Comparison of ENCODE assay signal across 21 mouse cellular contexts in genomic region chr5:69522064-69522463, GRCm38 (mm10). TPM values are rescaled to one million over a fixed set of nuclear protein-coding genes. Genes with fewer than 3 reads are reported as not detected.
DNase-seq lines count a peak whose midpoint lies in the region; ATAC-seq and TF ChIP-seq lines count a peak whose summit lies in the region.
"Had no signal": no experiment of that assay in that cellular context is flagged by ENCODE, and none has a peak within 500 bp of the region (broad histone marks: within the 10 kb centered on the region; RNA-seq: fewer than 3 reads in every experiment).

No protein-coding gene starts in this region.

- no peak for ATAC-seq in liver, embryonic 11.5 days (replicated peaks; ENCODE audit: low FRiP score)
- ATAC-seq in megakaryocyte progenitor cell, adult 5-6 weeks (replicated peaks; ENCODE audit: poor library complexity) = peak; percentile 48; the same call in 1 of the 2 replicates

- H3K27ac ChIP-seq in liver, adult 2 months (replicated peaks; ENCODE audit: insufficient read depth, low read depth, low read length) = no peak overlapping the region
- H3K27ac ChIP-seq in liver, embryonic 11.5 days (ENCODE audit: low read depth, low read length) = no peak overlapping the region
- H3K27ac ChIP-seq: neural tube, embryonic 15.5 days had no signal

- H3K4me3 ChIP-seq in liver, adult 2 months (ENCODE audit: insufficient read depth, low read depth, low read length) = no peak overlapping the region
- H3K4me3 ChIP-seq in liver, embryonic 11.5 days (ENCODE audit: low read depth, low read length) = no peak overlapping the region
- H3K4me3 ChIP-seq: neural tube, embryonic 15.5 days had no signal

- H3K79me2 ChIP-seq in liver, adult 2 months (ENCODE audit: control insufficient read depth, insufficient read depth, low read length) = no peaks in the 10 kb centered on the region

- no peaks in the 10 kb centered on the region for H3K4me1 ChIP-seq in liver, adult 2 months (ENCODE audit: control insufficient read depth, insufficient read depth, low read length)
- no peaks in the 10 kb centered on the region for H3K4me1 ChIP-seq in liver, embryonic 11.5 days (replicated peaks; ENCODE audit: control insufficient read depth, insufficient read depth, low read length)
- H3K4me1 ChIP-seq: neural tube, embryonic 15.5 days had no signal

- no peak for TF ChIP-seq CTCF in liver, adult 2 months (IDR thresholded peaks at IDR 0.05; ENCODE audit: low read depth, low read length)

- H3K36me3 ChIP-seq in liver, adult 2 months (ENCODE audit: control insufficient read depth, insufficient read depth, low read length) = no peaks in the 10 kb centered on the region
- no peaks in the 10 kb centered on the region for H3K36me3 ChIP-seq in liver, embryonic 11.5 days (ENCODE audit: control insufficient read depth, insufficient read depth, low read length)
- H3K36me3 ChIP-seq: G1E; neural tube, embryonic 15.5 days had no signal

- no peak overlapping the region for H3K4me2 ChIP-seq in liver, embryonic 11.5 days
- H3K4me2 ChIP-seq: neural tube, embryonic 15.5 days had no signal

- no peak for TF ChIP-seq POLR2A in liver, adult 2 months (IDR thresholded peaks at IDR 0.05; ENCODE audit: extremely low read depth, insufficient read depth, low read length)

- H3K27me3 ChIP-seq in liver, adult 2 months (ENCODE audit: control insufficient read depth, insufficient read depth, low read length) = no peaks in the 10 kb centered on the region
- no peaks in the 10 kb centered on the region for H3K27me3 ChIP-seq in liver, embryonic 11.5 days (replicated peaks; ENCODE audit: control insufficient read depth, insufficient read depth, low read length)
- H3K27me3 ChIP-seq: neural tube, embryonic 15.5 days had no signal

- WGBS in liver, adult 2 months = 52% methylated on average over 5 of the region's 5 CpGs
- WGBS in liver, embryonic 11.5 days = 63% methylated on average over 5 of the region's 5 CpGs

- peak; percentile 14 for DNase-seq in liver, adult 2 months (ENCODE audit: extremely low read depth, low read depth, low spot score)
- no peak for DNase-seq in liver, embryonic 11.5 days (ENCODE audit: low spot score)
- peak; percentile 2 to 10 for DNase-seq in B cell, adult 2 months
- peak; percentile 5 for DNase-seq in NIH3T3 (ENCODE audit: low read depth)
- DNase-seq in right cerebral cortex, adult 2 months (ENCODE audit: low spot score in 2 of 2) = no peak
- no peak for DNase-seq in gastrocnemius, postnatal 4 days (ENCODE audit: low spot score in 2 of 2)
- no peak for DNase-seq in adrenal gland, postnatal 14 days
- DNase-seq: cerebellum, adult 18-20 months; gastrocnemius, postnatal 36 days; heart, postnatal 36 days; kidney, adult 18-20 months; kidney, postnatal 4 days; layer of hippocampus, postnatal 36 days; lung, adult 18-20 months; right cerebral cortex, adult 18-20 months; thymus, adult 2 months had no signal

- no peaks in the 10 kb centered on the region for H3K9me3 ChIP-seq in liver, embryonic 11.5 days (ENCODE audit: control insufficient read depth, low read length)
- H3K9me3 ChIP-seq: G1E; neural tube, embryonic 15.5 days had no signal

- H3K9ac ChIP-seq in liver, adult 2 months (ENCODE audit: low read depth, low read length) = no peak overlapping the region
- H3K9ac ChIP-seq in liver, embryonic 11.5 days (ENCODE audit: low read depth, low read length) = no peak overlapping the region
- H3K9ac ChIP-seq: neural tube, embryonic 15.5 days had no signal

RNA-seq across cellular contexts. Expression of gene Yipf7, which starts 20.4 kb away (rescaled TPM):
- not detected in 2 replicates for total RNA-seq in liver, adult 2 months (2014; rRNA removed)
- not detected in 2 replicates for polyA plus RNA-seq in liver, adult 2 months (2012; rRNA removed)
- not detected in 2 replicates for polyA plus RNA-seq in liver, embryonic 11.5 days (2014; fragmentation: Nextera tagmentation; extraction: Ambion mirVana)
- total RNA-seq in megakaryocyte progenitor cell, adult 5-6 weeks (2015) = not detected in 2 replicates
- not detected in 2 replicates for total RNA-seq in megakaryocyte progenitor cell, adult 5-6 weeks (2017)
- 10 to 100 TPM; 49.8 to 49.9 TPM for total RNA-seq in gastrocnemius, postnatal 4 days (2021)
- total RNA-seq in adrenal gland, postnatal 14 days (2021) = 0.70 TPM in 1 of 2 replicates, not detected in the other
- total RNA-seq: G1E; layer of hippocampus, postnatal 36 days; megakaryocyte-erythroid progenitor cell, adult 5-6 weeks had no signal
- polyA plus RNA-seq: G1E; limb, embryonic 11.5 days had no signal

RNA-seq across cellular contexts. Expression of gene Guf1, which starts 34.7 kb away (rescaled TPM):
- total RNA-seq in liver, adult 2 months (2014; rRNA removed) = 15.4 and 18.9 TPM in 2 replicates
- polyA plus RNA-seq in liver, adult 2 months (2012; rRNA removed) = 3.0 and 4.0 TPM in 2 replicates
- 39.8 and 41.7 TPM in 2 replicates for polyA plus RNA-seq in liver, embryonic 11.5 days (2014; fragmentation: Nextera tagmentation; extraction: Ambion mirVana)
- 34.2 and 36.7 TPM in 2 replicates for total RNA-seq in megakaryocyte progenitor cell, adult 5-6 weeks (2015)
- total RNA-seq in megakaryocyte progenitor cell, adult 5-6 weeks (2017) = 34.1 and 50.1 TPM in 2 replicates
- total RNA-seq in gastrocnemius, postnatal 4 days (2021) = 10 to 100 TPM; 18.4 to 22.9 TPM
- total RNA-seq in adrenal gland, postnatal 14 days (2021) = 29.4 and 29.9 TPM in 2 replicates

Comparison
In these comparisons a context has a peak if more than half of its experiments do, and no peak if none do; other contexts are left out.
1. DNase-seq: peak in liver, adult 2 months (single experiment), B cell, adult 2 months (2 of 2) and NIH3T3 (single experiment); none in liver, embryonic 11.5 days (single experiment), right cerebral cortex, adult 2 months (0 of 2), gastrocnemius, postnatal 4 days (0 of 2) and adrenal gland, postnatal 14 days (single experiment).
2. RNA of gene Yipf7, which starts 20.4 kb away (total RNA-seq): 49.8 to 49.9 TPM in gastrocnemius, postnatal 4 days; 0.70 TPM in adrenal gland, postnatal 14 days, not detected in liver, adult 2 months and not detected in megakaryocyte progenitor cell, adult 5-6 weeks; every median in the first group is over 10 times any median in the second.